Mouse (Mus musculus) midbrain, embryonic 14.5 days (tissue): ENCODE results near the gene Krtap2-4. TPM values are rescaled to one million over a fixed set of nuclear protein-coding genes. Genes with fewer than 3 reads are reported as not detected.
"Not testable (repeated sequence)": the region's sequence is repeated elsewhere in the genome, so short reads cannot be mapped to it uniquely, and the experiment has no call there.

ENCODE experiments used
- ATAC-seq: fragments of 200-750 bp; cut with Nextera tagmentation; 2 replicates; pipeline ENCODE4 v1.8.0; 2017; ENCODE audit warnings: moderate number of reproducible peaks, moderate library complexity; ENCODE audit not compliant: low FRiP score, low TSS enrichment
- DNase-seq: peaks from one replicate; pipeline ENCODE4 v3.0.0-alpha.2; 2015
- H3K27ac ChIP-seq: fragments of 300-500 bp; sonication (generic); replicated peaks from 2 replicates; pipeline ENCODE4 v1.5.1; 2014; ENCODE audit warnings: mild to moderate bottlenecking, low read depth, low read length, moderate library complexity
- H3K27me3 ChIP-seq: fragments of 300-500 bp; sonication (generic); 2 replicates; pipeline ENCODE4 v1.6.1; 2014; ENCODE audit warnings: low read length, control low read depth, mixed read lengths; ENCODE audit not compliant: control insufficient read depth, insufficient read depth
- H3K36me3 ChIP-seq: fragments of 300-500 bp; sonication (generic); 2 replicates; pipeline ENCODE4 v1.6.1; 2014; ENCODE audit warnings: low read length, control low read depth; ENCODE audit not compliant: control insufficient read depth, insufficient read depth
- H3K4me1 ChIP-seq: fragments of 300-500 bp; sonication (generic); 2 replicates; pipeline ENCODE4 v1.6.1; 2014; ENCODE audit warnings: mild to moderate bottlenecking, antibody characterized with exemption, low read length, control low read depth; ENCODE audit not compliant: control insufficient read depth, insufficient read depth
- H3K4me2 ChIP-seq: fragments of 300-500 bp; sonication (generic); 2 replicates; pipeline ENCODE4 v1.6.1; 2014; ENCODE audit warnings: mild to moderate bottlenecking, low read length, moderate library complexity
- H3K4me3 ChIP-seq: fragments of 300-500 bp; sonication (generic); replicated peaks from 2 replicates; pipeline ENCODE4 v1.5.1; 2014; ENCODE audit warnings: low read depth, low read length
- H3K9ac ChIP-seq: fragments of 300-500 bp; sonication (generic); replicated peaks from 2 replicates; pipeline ENCODE4 v1.6.1; 2014; ENCODE audit warnings: mild to moderate bottlenecking, low read length, moderate library complexity
- H3K9me3 ChIP-seq: fragments of 300-500 bp; sonication (generic); 2 replicates; pipeline ENCODE4 v1.6.1; 2016; ENCODE audit warnings: low read length, control low read depth, mixed read lengths; ENCODE audit not compliant: control insufficient read depth
- WGBS: fragments of 180-500 bp; shearing (Covaris S2); extraction: QIAGEN DNeasy Blood & Tissue Kit; methylation state at CpG from one replicate; pipeline ENCODE4 v1.1.7; 2014; 5-methylcytosine and 5-hydroxymethylcytosine counted together
- polyA plus RNA-seq: library from polyadenylated mRNA; unstranded; fragments of >200 nt; fragmentation: Nextera tagmentation; extraction: Ambion mirVana; gene quantifications from 2 replicates; pipeline ENCODE4 v1.2.1, GENCODE M21; 2014

The Krtap2-4 gene
- polyA plus RNA-seq = not detected in 2 replicates

- WGBS = 64% methylated on average over 3 of the region's 3 CpGs
- no peaks in the 10 kb centered on the region for H3K4me1 ChIP-seq
- H3K9me3 ChIP-seq = no peaks in the 10 kb centered on the region
- ATAC-seq = no peak
- H3K4me2 ChIP-seq = no peak within 1 kb of the TSS
- no peak within 1 kb of the TSS for H3K4me3 ChIP-seq
- H3K27me3 ChIP-seq = no peaks in the 10 kb centered on the region
- no peak for DNase-seq
- no peak within 1 kb of the TSS for H3K9ac ChIP-seq
- H3K36me3 ChIP-seq = no peaks in the 10 kb centered on the region
- H3K27ac ChIP-seq = no peak within 1 kb of the TSS
Observed at GRCm38 (mm10) chr11:99614796-99615363, at the start of gene Krtap2-4. Krtap2-4 (minus strand) TSS chr11:99614846.

GRCm38 (mm10) chr11:99662802-99663201 lies 48.2 kb upstream of the Krtap2-4 start:
- WGBS = 90% methylated on average over 10 of the region's 10 CpGs
- DNase-seq (no peak), ATAC-seq (no peak)
- Histone ChIP-seq H3K27ac (no peak overlapping the region), H3K9me3 (no peaks in the 10 kb centered on the region), H3K4me1 (no peaks in the 10 kb centered on the region), H3K36me3 (no peaks in the 10 kb centered on the region), H3K4me3 (no peak overlapping the region), H3K9ac (no peak overlapping the region), H3K4me2 (no peak overlapping the region), H3K27me3 (no peaks in the 10 kb centered on the region)

GRCm38 (mm10) chr11:99659256-99659655 lies 44.6 kb upstream of the Krtap2-4 start:
- DNase-seq (no peak), ATAC-seq (no peak)
- Histone ChIP-seq H3K9me3 (no peaks in the 10 kb centered on the region), H3K27ac (no peak overlapping the region), H3K27me3 (no peaks in the 10 kb centered on the region), H3K4me2 (no peak overlapping the region), H3K4me1 (no peaks in the 10 kb centered on the region), H3K4me3 (no peak overlapping the region), H3K9ac (no peak overlapping the region), H3K36me3 (no peaks in the 10 kb centered on the region)
- WGBS = 89% methylated on average over 4 of the region's 4 CpGs

- not testable (repeated sequence) for H3K9me3 ChIP-seq, H3K4me2 ChIP-seq, H3K27me3 ChIP-seq, ATAC-seq, H3K4me1 ChIP-seq, H3K27ac ChIP-seq, H3K36me3 ChIP-seq, DNase-seq, H3K4me3 ChIP-seq, H3K9ac ChIP-seq
- WGBS = 72% methylated on average over 10 of the region's 10 CpGs
Observed at GRCm38 (mm10) chr11:99658467-99659010, 43.9 kb upstream of the Krtap2-4 start, which contains the start of gene Gm11563. Gm11563 (minus strand) TSS chr11:99658960.

- Histone ChIP-seq H3K9me3 (no peaks in the 10 kb centered on the region), H3K36me3 (no peaks in the 10 kb centered on the region), H3K4me1 (no peaks in the 10 kb centered on the region), H3K27me3 (no peaks in the 10 kb centered on the region), H3K27ac (no peak overlapping the region), H3K4me3 (no peak overlapping the region), H3K9ac (no peak overlapping the region), H3K4me2 (no peak overlapping the region)
- DNase-seq (no peak), ATAC-seq (no peak)
- 58% methylated on average over 5 of the region's 5 CpGs for WGBS
Observed at GRCm38 (mm10) chr11:99657051-99657450, 42.4 kb upstream of the Krtap2-4 start.

- ATAC-seq = no peak
- 84% methylated on average over 2 of the region's 2 CpGs for WGBS
- H3K4me1 ChIP-seq = no peaks in the 10 kb centered on the region
Observed at GRCm38 (mm10) chr11:99650136-99650535, 35.5 kb upstream of the Krtap2-4 start, which contains the start of gene Gm11555. Gm11555 (minus strand) TSS chr11:99650236.

GRCm38 (mm10) chr11:99646444-99646843 lies 31.8 kb upstream of the Krtap2-4 start:
- Histone ChIP-seq H3K4me2 (no peak overlapping the region), H3K9me3 (no peaks in the 10 kb centered on the region), H3K4me1 (no peaks in the 10 kb centered on the region), H3K36me3 (no peaks in the 10 kb centered on the region), H3K27me3 (no peaks in the 10 kb centered on the region), H3K27ac (no peak overlapping the region), H3K9ac (no peak overlapping the region), H3K4me3 (no peak overlapping the region)
- WGBS = 90% methylated on average over 15 of the region's 15 CpGs
- no peak for ATAC-seq
- DNase-seq = no peak

More at GRCm38 (mm10) chr11:99650136-99650535, 35.5 kb upstream of the Krtap2-4 start, which contains the start of gene Gm11555:
- Histone ChIP-seq H3K9ac (no peak within 1 kb of the TSS), H3K9me3 (no peaks in the 10 kb centered on the region), H3K4me3 (no peak within 1 kb of the TSS), H3K27me3 (no peaks in the 10 kb centered on the region), H3K27ac (no peak within 1 kb of the TSS), H3K4me2 (no peak within 1 kb of the TSS), H3K36me3 (no peaks in the 10 kb centered on the region)
- no peak for DNase-seq

GRCm38 (mm10) chr11:99644351-99644750 lies 29.7 kb upstream of the Krtap2-4 start:
- ATAC-seq (no peak), DNase-seq (no peak)
- Histone ChIP-seq H3K4me1 (no peaks in the 10 kb centered on the region), H3K27ac (no peak overlapping the region), H3K36me3 (no peaks in the 10 kb centered on the region), H3K9ac (no peak overlapping the region), H3K4me3 (no peak overlapping the region), H3K9me3 (no peaks in the 10 kb centered on the region), H3K27me3 (no peaks in the 10 kb centered on the region), H3K4me2 (no peak overlapping the region)
- 78% methylated on average over 3 of the region's 3 CpGs for WGBS

- H3K9ac ChIP-seq, H3K4me3 ChIP-seq, H3K36me3 ChIP-seq, H3K27ac ChIP-seq, DNase-seq, H3K4me2 ChIP-seq, H3K27me3 ChIP-seq, H3K9me3 ChIP-seq, ATAC-seq, H3K4me1 ChIP-seq: not testable (repeated sequence)
- 84% methylated on average over 9 of the region's 9 CpGs for WGBS
Observed at GRCm38 (mm10) chr11:99643635-99644139, 29.0 kb upstream of the Krtap2-4 start, which contains the start of gene Krtap4-7. Krtap4-7 (minus strand) TSS chr11:99644089.
